Mouse (Mus musculus) C2C12 (cell line): Measurements from ENCODE around the gene Phip.
A peak's percentile ranks its signal among the peaks of the same experiment; 100 is the strongest.

ENCODE experiments used
- CTCF ChIP-seq: IDR thresholded peaks from one replicate; pipeline ENCODE4 v1.5.1; 2011; ENCODE audit not compliant: control insufficient read depth, insufficient read depth, insufficient read length
- FOSL1 ChIP-seq: IDR thresholded peaks from one replicate; pipeline ENCODE4 v1.8.0; 2011; ENCODE audit warnings: mild to moderate bottlenecking, low read length; ENCODE audit not compliant: poor library complexity, insufficient read depth, severe bottlenecking
- MYOD1 ChIP-seq: IDR thresholded peaks from one replicate; pipeline ENCODE4 v1.6.1; 2011; ENCODE audit warnings: low read depth; ENCODE audit not compliant: control insufficient read depth, insufficient read length

- no peak for TF ChIP-seq CTCF
- TF ChIP-seq MYOD1: peak; percentile 27
- TF ChIP-seq FOSL1: no peak
Measured at GRCm38 (mm10) chr9:82829693-82830430, 145.5 kb downstream of the Phip start.
